Mouse (Mus musculus) lung, adult 2 months (tissue): ENCODE results near the gene Mrc2.

Experiments
- CTCF ChIP-seq: fragments of 200-500 bp; IDR thresholded peaks from 2 replicates; pipeline ENCODE4 v1.5.1; 2011; ENCODE audit warnings: mild to moderate bottlenecking, low read length, control low read depth; ENCODE audit not compliant: insufficient read depth
- POLR2A ChIP-seq: fragments of 200-500 bp; IDR thresholded peaks from 2 replicates; pipeline ENCODE4 v1.6.1; 2011; ENCODE audit warnings: low read depth, mild to moderate bottlenecking, control low read depth, low read length, borderline replicate concordance; ENCODE audit errors: extremely low read depth

DNA sequence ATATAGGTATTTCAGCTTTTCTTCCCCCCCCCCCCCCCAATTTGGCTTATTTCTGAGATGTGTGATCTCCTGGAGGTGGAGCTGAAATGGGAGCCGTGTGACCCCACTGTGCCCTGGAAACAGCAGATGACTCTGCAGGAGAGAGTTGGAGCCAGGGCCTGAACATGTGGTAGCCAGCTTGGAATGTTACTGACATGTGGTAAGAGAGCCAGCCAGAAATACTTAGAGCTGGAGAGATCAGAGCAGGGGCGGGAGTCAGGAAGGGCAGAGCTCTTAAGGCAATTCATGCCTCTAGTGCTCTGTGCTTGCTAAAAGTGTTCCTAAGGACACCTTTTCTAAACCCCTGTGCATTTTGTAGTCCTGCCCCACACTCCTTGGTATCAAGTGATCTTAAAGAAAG lies 10.0 kb upstream of the Mrc2 start:
- TF ChIP-seq POLR2A: no peak
- no peak for TF ChIP-seq CTCF
